Mouse (Mus musculus): ENCODE measurements around the gene Rtp3. TPM values are rescaled to one million over a fixed set of nuclear protein-coding genes. Genes with fewer than 3 reads are reported as not detected.

The Rtp3 gene
- polyA plus RNA-seq, 1 experiment from 2014 or later = not detected

DNA sequence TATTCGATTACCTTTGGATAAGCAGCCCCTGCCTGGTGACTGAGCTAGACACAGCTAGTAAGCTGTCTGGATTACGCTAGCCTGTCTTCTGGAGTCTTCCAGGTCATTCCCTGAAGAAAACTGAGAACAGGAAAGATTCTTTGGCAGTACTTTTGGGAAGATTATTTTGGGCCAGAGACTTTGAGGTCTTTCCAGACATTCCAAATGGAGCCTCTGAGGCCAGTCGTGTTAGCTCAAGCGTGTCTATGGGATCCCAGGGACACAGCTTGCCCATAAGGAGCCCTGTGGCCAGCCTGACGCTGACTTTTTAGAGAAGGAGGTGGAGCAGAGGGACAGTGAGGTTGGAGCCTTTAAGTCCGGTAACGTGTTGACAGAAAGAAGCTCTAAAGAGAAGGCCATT lies 54.4 kb downstream of the Rtp3 start:
- no peaks in the 10 kb centered on the region for H3K9me3 ChIP-seq
- no peaks in the 10 kb centered on the region for H3K36me3 ChIP-seq
- H3K4me1 ChIP-seq (replicated peaks) = peaks cover 23% of the 10 kb centered on the region
- WGBS = 80% methylated on average over 7 of the region's 7 CpGs
- H3K4me2 ChIP-seq = no peak overlapping the region
- H3K4me3 ChIP-seq = no peak overlapping the region
- H3K27ac ChIP-seq (replicated peaks) = no peak overlapping the region
- H3K27me3 ChIP-seq = no peaks in the 10 kb centered on the region
- no peak overlapping the region for H3K9ac ChIP-seq
- no peak for ATAC-seq (ENCODE audit: low read depth)

Other genes starting within 250 kb of the Rtp3 start
- gene Myl3, start 248.7 kb downstream of the Rtp3 start, polyA plus RNA-seq (2015; fragmentation: Nextera tagmentation; extraction: Ambion mirVana) = 1.2 and 3.8 TPM in 2 replicates
- gene Pth1r, start 243.4 kb downstream of the Rtp3 start, polyA plus RNA-seq (2015; fragmentation: Nextera tagmentation; extraction: Ambion mirVana) = 17.6 and 20.2 TPM in 2 replicates
- gene Prss42, start 192.4 kb downstream of the Rtp3 start, polyA plus RNA-seq (2015; fragmentation: Nextera tagmentation; extraction: Ambion mirVana) = not detected in 2 replicates
- gene Prss44, start 176.6 kb downstream of the Rtp3 start, polyA plus RNA-seq (2015; fragmentation: Nextera tagmentation; extraction: Ambion mirVana) = not detected in 2 replicates
- gene Prss43, start 163.9 kb downstream of the Rtp3 start, polyA plus RNA-seq (2015; fragmentation: Nextera tagmentation; extraction: Ambion mirVana) = not detected in 2 replicates
- not detected in 2 replicates for gene Prss45, start 156.0 kb downstream of the Rtp3 start, polyA plus RNA-seq (2015; fragmentation: Nextera tagmentation; extraction: Ambion mirVana)
- not detected in 2 replicates for gene Prss46, start 146.1 kb downstream of the Rtp3 start, polyA plus RNA-seq (2015; fragmentation: Nextera tagmentation; extraction: Ambion mirVana)
- 0.22 TPM in 1 of 2 replicates, not detected in the other for gene Prss50, start 132.6 kb downstream of the Rtp3 start, polyA plus RNA-seq (2015; fragmentation: Nextera tagmentation; extraction: Ambion mirVana)
- gene Als2cl, start 110.7 kb downstream of the Rtp3 start, polyA plus RNA-seq (2015; fragmentation: Nextera tagmentation; extraction: Ambion mirVana) = 1.2 TPM in 2 replicates
- gene Tmie, start 110.5 kb downstream of the Rtp3 start, polyA plus RNA-seq (2015; fragmentation: Nextera tagmentation; extraction: Ambion mirVana) = 1.7 and 1.8 TPM in 2 replicates
- not detected in 2 replicates for gene Fam240a, start 73.7 kb downstream of the Rtp3 start, polyA plus RNA-seq (2015; fragmentation: Nextera tagmentation; extraction: Ambion mirVana)
- gene Tdgf1, start 44.4 kb downstream of the Rtp3 start, polyA plus RNA-seq (2015; fragmentation: Nextera tagmentation; extraction: Ambion mirVana) = 0.22 TPM in 1 of 2 replicates, not detected in the other
- 0.62 and 1.1 TPM in 2 replicates for gene Lrrc2, start 39.0 kb downstream of the Rtp3 start, polyA plus RNA-seq (2015; fragmentation: Nextera tagmentation; extraction: Ambion mirVana)
- 0.80 and 1.1 TPM in 2 replicates for gene Ltf, start 28.7 kb upstream of the Rtp3 start, polyA plus RNA-seq (2015; fragmentation: Nextera tagmentation; extraction: Ambion mirVana)
- 1.0 and 1.2 TPM in 2 replicates for gene Ccrl2, start 66.9 kb upstream of the Rtp3 start, polyA plus RNA-seq (2015; fragmentation: Nextera tagmentation; extraction: Ambion mirVana)
- 44.9 and 47.7 TPM in 2 replicates for gene Lrrfip2, start 127.0 kb upstream of the Rtp3 start, polyA plus RNA-seq (2015; fragmentation: Nextera tagmentation; extraction: Ambion mirVana)

Measured in neural tube, embryonic 13.5 days (tissue).